Mouse (Mus musculus): ENCODE measurements at regions not wholly inside any gene's neighbourhood (a gene's known extent, or its start where the extent isn't known, plus 50 kb on each side); places are given as distances from the start of the nearest gene placed in this dataset.

- Histone ChIP-seq H3K27me3 (replicated peaks; ENCODE audit: control insufficient read depth, insufficient read depth, low read length) (no peaks in the 10 kb centered on the region), H3K27ac (replicated peaks; ENCODE audit: low read depth, low read length) (no peak overlapping the region), H3K9me3 (ENCODE audit: control insufficient read depth, low read length) (no peaks in the 10 kb centered on the region), H3K4me3 (ENCODE audit: low read depth, low read length) (no peak overlapping the region), H3K4me2 (ENCODE audit: low read depth, low read length) (no peak overlapping the region), H3K9ac (ENCODE audit: low read depth, low read length) (no peak overlapping the region), H3K36me3 (ENCODE audit: control insufficient read depth, insufficient read depth, low read length) (no peaks in the 10 kb centered on the region), H3K4me1 (ENCODE audit: control insufficient read depth, insufficient read depth, low read length) (no peaks in the 10 kb centered on the region)
- ATAC-seq (ENCODE audit: low read depth) (no peak), DNase-seq (ENCODE audit: low spot score) (no peak)
Observed at GRCm38 (mm10) chr2:48557123-48557522, 256.8 kb upstream of the Acvr2a start.

GRCm38 (mm10) chr2:48558641-48559040 lies 255.3 kb upstream of the Acvr2a start:
- Histone ChIP-seq H3K4me1 (ENCODE audit: control insufficient read depth, insufficient read depth, low read length) (no peaks in the 10 kb centered on the region), H3K27ac (replicated peaks; ENCODE audit: low read depth, low read length) (no peak overlapping the region), H3K9me3 (ENCODE audit: control insufficient read depth, low read length) (no peaks in the 10 kb centered on the region), H3K36me3 (ENCODE audit: control insufficient read depth, insufficient read depth, low read length) (no peaks in the 10 kb centered on the region), H3K9ac (ENCODE audit: low read depth, low read length) (no peak overlapping the region), H3K27me3 (replicated peaks; ENCODE audit: control insufficient read depth, insufficient read depth, low read length) (no peaks in the 10 kb centered on the region), H3K4me3 (ENCODE audit: low read depth, low read length) (no peak overlapping the region), H3K4me2 (ENCODE audit: low read depth, low read length) (no peak overlapping the region)
- WGBS, result 80% methylated on average over 3 of the region's 3 CpGs
- no peak for ATAC-seq (ENCODE audit: low read depth)
- no peak for DNase-seq (ENCODE audit: low spot score)

- no peaks in the 10 kb centered on the region for H3K9me3 ChIP-seq (ENCODE audit: control insufficient read depth, low read length)
- peak; percentile 10 for DNase-seq (ENCODE audit: low spot score)
- H3K4me3 ChIP-seq (ENCODE audit: low read depth, low read length), result no peak overlapping the region
- no peak overlapping the region for H3K9ac ChIP-seq (ENCODE audit: low read depth, low read length)
- H3K27ac ChIP-seq (replicated peaks; ENCODE audit: low read depth, low read length), result no peak overlapping the region
- no peak for ATAC-seq (ENCODE audit: low read depth)
- no peak overlapping the region for H3K4me2 ChIP-seq (ENCODE audit: low read depth, low read length)
- no peaks in the 10 kb centered on the region for H3K4me1 ChIP-seq (ENCODE audit: control insufficient read depth, insufficient read depth, low read length)
- H3K36me3 ChIP-seq (ENCODE audit: control insufficient read depth, insufficient read depth, low read length), result no peaks in the 10 kb centered on the region
- WGBS, result 68% methylated on average over 3 of the region's 3 CpGs
- H3K27me3 ChIP-seq (replicated peaks; ENCODE audit: control insufficient read depth, insufficient read depth, low read length), result no peaks in the 10 kb centered on the region
Observed at GRCm38 (mm10) chr2:48563636-48564035, 250.3 kb upstream of the Acvr2a start.

- no peak for ATAC-seq (ENCODE audit: low read depth)
- H3K27ac ChIP-seq (replicated peaks; ENCODE audit: low read depth, low read length), result no peak overlapping the region
- H3K36me3 ChIP-seq (ENCODE audit: control insufficient read depth, insufficient read depth, low read length), result no peaks in the 10 kb centered on the region
- DNase-seq (ENCODE audit: low spot score), result no peak
- H3K4me2 ChIP-seq (ENCODE audit: low read depth, low read length), result no peak overlapping the region
- 78% methylated on average over 4 of the region's 4 CpGs for WGBS
- H3K4me3 ChIP-seq (ENCODE audit: low read depth, low read length), result no peak overlapping the region
- no peaks in the 10 kb centered on the region for H3K9me3 ChIP-seq (ENCODE audit: control insufficient read depth, low read length)
- H3K27me3 ChIP-seq (replicated peaks; ENCODE audit: control insufficient read depth, insufficient read depth, low read length), result no peaks in the 10 kb centered on the region
- no peaks in the 10 kb centered on the region for H3K4me1 ChIP-seq (ENCODE audit: control insufficient read depth, insufficient read depth, low read length)
- H3K9ac ChIP-seq (ENCODE audit: low read depth, low read length), result no peak overlapping the region
Observed at GRCm38 (mm10) chr2:48564170-48564569, 249.7 kb upstream of the Acvr2a start.

- Histone ChIP-seq H3K4me1 (ENCODE audit: control insufficient read depth, insufficient read depth, low read length) (no peaks in the 10 kb centered on the region), H3K4me2 (ENCODE audit: low read depth, low read length) (no peak overlapping the region), H3K4me3 (ENCODE audit: low read depth, low read length) (no peak overlapping the region), H3K36me3 (ENCODE audit: control insufficient read depth, insufficient read depth, low read length) (no peaks in the 10 kb centered on the region), H3K27ac (replicated peaks; ENCODE audit: low read depth, low read length) (no peak overlapping the region), H3K9me3 (ENCODE audit: control insufficient read depth, low read length) (no peaks in the 10 kb centered on the region), H3K9ac (ENCODE audit: low read depth, low read length) (no peak overlapping the region), H3K27me3 (replicated peaks; ENCODE audit: control insufficient read depth, insufficient read depth, low read length) (no peaks in the 10 kb centered on the region)
- ATAC-seq (ENCODE audit: low read depth) (peak; percentile 88; the same call in 1 of the 2 replicates), DNase-seq (ENCODE audit: low spot score) (peak; percentile 48)
- WGBS, result 56% methylated on average over 6 of the region's 6 CpGs
Observed at GRCm38 (mm10) chr2:48567871-48568270, 246.0 kb upstream of the Acvr2a start.

- H3K9me3 ChIP-seq (ENCODE audit: control insufficient read depth, low read length), result no peaks in the 10 kb centered on the region
- no peak for DNase-seq (ENCODE audit: low spot score)
- no peak overlapping the region for H3K4me2 ChIP-seq (ENCODE audit: low read depth, low read length)
- ATAC-seq (ENCODE audit: low read depth), result no peak
- no peak overlapping the region for H3K4me3 ChIP-seq (ENCODE audit: low read depth, low read length)
- H3K9ac ChIP-seq (ENCODE audit: low read depth, low read length), result no peak overlapping the region
- H3K27ac ChIP-seq (replicated peaks; ENCODE audit: low read depth, low read length), result no peak overlapping the region
- H3K27me3 ChIP-seq (replicated peaks; ENCODE audit: control insufficient read depth, insufficient read depth, low read length), result no peaks in the 10 kb centered on the region
- 70% methylated on average over 7 of the region's 7 CpGs for WGBS
- no peaks in the 10 kb centered on the region for H3K36me3 ChIP-seq (ENCODE audit: control insufficient read depth, insufficient read depth, low read length)
- H3K4me1 ChIP-seq (ENCODE audit: control insufficient read depth, insufficient read depth, low read length), result no peaks in the 10 kb centered on the region
Observed at GRCm38 (mm10) chr2:48586162-48586830, 227.6 kb upstream of the Acvr2a start.

GRCm38 (mm10) chr2:48586831-48587169 lies 227.1 kb upstream of the Acvr2a start:
- no peak overlapping the region for H3K9ac ChIP-seq (ENCODE audit: low read depth, low read length)
- no peaks in the 10 kb centered on the region for H3K4me1 ChIP-seq (ENCODE audit: control insufficient read depth, insufficient read depth, low read length)
- H3K4me3 ChIP-seq (ENCODE audit: low read depth, low read length), result no peak overlapping the region
- no peaks in the 10 kb centered on the region for H3K9me3 ChIP-seq (ENCODE audit: control insufficient read depth, low read length)
- WGBS, result 70% methylated on average over 4 of the region's 4 CpGs
- H3K36me3 ChIP-seq (ENCODE audit: control insufficient read depth, insufficient read depth, low read length), result no peaks in the 10 kb centered on the region
- ATAC-seq (ENCODE audit: low read depth) (no peak), DNase-seq (ENCODE audit: low spot score) (no peak)
- no peaks in the 10 kb centered on the region for H3K27me3 ChIP-seq (replicated peaks; ENCODE audit: control insufficient read depth, insufficient read depth, low read length)
- H3K27ac ChIP-seq (replicated peaks; ENCODE audit: low read depth, low read length), result no peak overlapping the region
- H3K4me2 ChIP-seq (ENCODE audit: low read depth, low read length), result no peak overlapping the region

GRCm38 (mm10) chr2:48589709-48590108 lies 224.2 kb upstream of the Acvr2a start:
- no peaks in the 10 kb centered on the region for H3K4me1 ChIP-seq (ENCODE audit: control insufficient read depth, insufficient read depth, low read length)
- H3K4me2 ChIP-seq (ENCODE audit: low read depth, low read length), result no peak overlapping the region
- ATAC-seq (ENCODE audit: low read depth) (no peak), DNase-seq (ENCODE audit: low spot score) (no peak)
- H3K4me3 ChIP-seq (ENCODE audit: low read depth, low read length), result no peak overlapping the region
- H3K27me3 ChIP-seq (replicated peaks; ENCODE audit: control insufficient read depth, insufficient read depth, low read length), result no peaks in the 10 kb centered on the region
- H3K36me3 ChIP-seq (ENCODE audit: control insufficient read depth, insufficient read depth, low read length), result no peaks in the 10 kb centered on the region
- no peak overlapping the region for H3K9ac ChIP-seq (ENCODE audit: low read depth, low read length)
- no peaks in the 10 kb centered on the region for H3K9me3 ChIP-seq (ENCODE audit: control insufficient read depth, low read length)
- H3K27ac ChIP-seq (replicated peaks; ENCODE audit: low read depth, low read length), result no peak overlapping the region

- Histone ChIP-seq H3K9ac (ENCODE audit: low read depth, low read length) (no peak overlapping the region), H3K27me3 (replicated peaks; ENCODE audit: control insufficient read depth, insufficient read depth, low read length) (no peaks in the 10 kb centered on the region), H3K4me1 (ENCODE audit: control insufficient read depth, insufficient read depth, low read length) (no peaks in the 10 kb centered on the region), H3K36me3 (ENCODE audit: control insufficient read depth, insufficient read depth, low read length) (no peaks in the 10 kb centered on the region), H3K4me2 (ENCODE audit: low read depth, low read length) (no peak overlapping the region), H3K9me3 (ENCODE audit: control insufficient read depth, low read length) (no peaks in the 10 kb centered on the region), H3K4me3 (ENCODE audit: low read depth, low read length) (no peak overlapping the region), H3K27ac (replicated peaks; ENCODE audit: low read depth, low read length) (no peak overlapping the region)
- WGBS, result 38% methylated on average over 5 of the region's 5 CpGs
- no peak for DNase-seq (ENCODE audit: low spot score)
- ATAC-seq (ENCODE audit: low read depth), result no peak
Observed at GRCm38 (mm10) chr2:48597793-48598583, 215.9 kb upstream of the Acvr2a start.

All from embryonic facial prominence, embryonic 14.5 days (tissue).